Mouse (Mus musculus) midbrain, postnatal 0 days (tissue): ENCODE measurements around the gene Susd1. TPM values are rescaled to one million over a fixed set of nuclear protein-coding genes. Genes with fewer than 3 reads are reported as not detected.

Experiments
- ATAC-seq: fragments of 200-750 bp; cut with Nextera tagmentation; 2 replicates; pipeline ENCODE4 v1.8.0; 2017; ENCODE audit warnings: moderate number of reproducible peaks, mild to moderate bottlenecking, moderate TSS enrichment, moderate library complexity; ENCODE audit not compliant: low FRiP score
- DNase-seq: peaks from one replicate; pipeline ENCODE4 v3.0.0-alpha.2; 2015; ENCODE audit warnings: low spot score
- H3K27ac ChIP-seq: fragments of 300-500 bp; sonication (generic); 2 replicates; pipeline ENCODE4 v1.5.1; 2014; ENCODE audit warnings: low read depth, mild to moderate bottlenecking, low read length, mixed read lengths
- H3K27me3 ChIP-seq: fragments of 300-500 bp; sonication (generic); 2 replicates; pipeline ENCODE4 v1.6.1; 2014; ENCODE audit warnings: low read length, control low read depth, mixed read lengths; ENCODE audit not compliant: insufficient read depth
- H3K36me3 ChIP-seq: fragments of 300-500 bp; sonication (generic); 2 replicates; pipeline ENCODE4 v1.6.1; 2014; ENCODE audit warnings: low read length, control low read depth, mixed read lengths; ENCODE audit not compliant: insufficient read depth
- H3K4me1 ChIP-seq: fragments of 300-500 bp; sonication (generic); 2 replicates; pipeline ENCODE4 v1.6.1; 2014; ENCODE audit warnings: mild to moderate bottlenecking, control low read depth, antibody characterized with exemption, low read length, mixed read lengths; ENCODE audit not compliant: insufficient read depth
- H3K4me2 ChIP-seq: fragments of 300-500 bp; sonication (generic); 2 replicates; pipeline ENCODE4 v1.6.1; 2014; ENCODE audit warnings: low read depth, mild to moderate bottlenecking, low read length, mixed read lengths; ENCODE audit not compliant: poor library complexity, severe bottlenecking
- H3K4me3 ChIP-seq: fragments of 300-500 bp; sonication (generic); 2 replicates; pipeline ENCODE4 v1.5.1; 2014; ENCODE audit warnings: low read depth, mild to moderate bottlenecking, low read length, moderate library complexity
- H3K9ac ChIP-seq: fragments of 300-500 bp; sonication (generic); replicated peaks from 2 replicates; pipeline ENCODE4 v1.6.1; 2014; ENCODE audit warnings: mild to moderate bottlenecking, low read length, moderate library complexity, mixed read lengths; ENCODE audit not compliant: poor library complexity, severe bottlenecking
- H3K9me3 ChIP-seq: fragments of 300-500 bp; sonication (generic); 2 replicates; pipeline ENCODE4 v1.6.1; 2016; ENCODE audit warnings: low read length, control low read depth
- CTCF ChIP-seq: IDR thresholded peaks from 2 replicates; pipeline ENCODE4 v1.5.1; 2016; ENCODE audit warnings: antibody characterized with exemption, mild to moderate bottlenecking
- WGBS: fragments of 180-500 bp; shearing (Covaris S2); extraction: QIAGEN DNeasy Blood & Tissue Kit; methylation state at CpG from one replicate; pipeline ENCODE4 v1.1.7; 2014; 5-methylcytosine and 5-hydroxymethylcytosine counted together
- polyA plus RNA-seq: library from polyadenylated mRNA; unstranded; fragments of >200 nt; fragmentation: Nextera tagmentation; extraction: Ambion mirVana; gene quantifications from 2 replicates; pipeline ENCODE4 v1.2.1, GENCODE M21; 2015
- total RNA-seq: library from RNA; depleted of rRNA; stranded (reverse); fragments of >200 nt; gene quantifications from 2 replicates; pipeline ENCODE4 v1.2.3, GENCODE M21; 2014

The Susd1 gene
- total and polyA plus RNA-seq, 2 experiments from 2014 or later = 2.0 to 8.9 TPM

GRCm38 (mm10) chr4:59302387-59302786 is 136.0 kb downstream of the Susd1 start:
- no peak overlapping the region for H3K27ac ChIP-seq
- H3K9me3 ChIP-seq = no peaks in the 10 kb centered on the region
- H3K4me1 ChIP-seq = no peaks in the 10 kb centered on the region
- H3K27me3 ChIP-seq = no peaks in the 10 kb centered on the region
- no peaks in the 10 kb centered on the region for H3K36me3 ChIP-seq
- no peak overlapping the region for H3K4me2 ChIP-seq
- WGBS = 92% methylated on average over 8 of the region's 8 CpGs
- ATAC-seq = no peak
- H3K4me3 ChIP-seq = no peak overlapping the region
- no peak for DNase-seq
- H3K9ac ChIP-seq = no peak overlapping the region
- no peak for TF ChIP-seq CTCF

GRCm38 (mm10) chr4:59301025-59301815 is 137.2 kb downstream of the Susd1 start:
- Histone ChIP-seq H3K27ac (no peak overlapping the region), H3K4me1 (no peaks in the 10 kb centered on the region), H3K9me3 (no peaks in the 10 kb centered on the region), H3K4me3 (no peak overlapping the region), H3K9ac (no peak overlapping the region), H3K4me2 (no peak overlapping the region), H3K36me3 (no peaks in the 10 kb centered on the region), H3K27me3 (no peaks in the 10 kb centered on the region)
- 90% methylated on average over 9 of the region's 9 CpGs for WGBS
- ATAC-seq (no peak), DNase-seq (no peak)
- no peak for TF ChIP-seq CTCF

- no peak for DNase-seq
- TF ChIP-seq CTCF = no peak
- no peaks in the 10 kb centered on the region for H3K9me3 ChIP-seq
Measured at GRCm38 (mm10) chr4:59298719-59299496, 139.5 kb downstream of the Susd1 start.

GRCm38 (mm10) chr4:59295127-59295526 is 143.3 kb downstream of the Susd1 start:
- Histone ChIP-seq H3K4me1 (no peaks in the 10 kb centered on the region), H3K4me3 (no peak overlapping the region), H3K4me2 (no peak overlapping the region), H3K27ac (no peak overlapping the region), H3K36me3 (no peaks in the 10 kb centered on the region), H3K9me3 (no peaks in the 10 kb centered on the region), H3K9ac (no peak overlapping the region), H3K27me3 (no peaks in the 10 kb centered on the region)
- no peak for TF ChIP-seq CTCF
- ATAC-seq (no peak), DNase-seq (no peak)
- 85% methylated on average over 6 of the region's 6 CpGs for WGBS

More at GRCm38 (mm10) chr4:59298719-59299496, 139.5 kb downstream of the Susd1 start:
- Histone ChIP-seq H3K4me1 (no peaks in the 10 kb centered on the region), H3K27me3 (no peaks in the 10 kb centered on the region), H3K4me3 (no peak overlapping the region), H3K9ac (no peak overlapping the region), H3K36me3 (no peaks in the 10 kb centered on the region), H3K27ac (no peak overlapping the region), H3K4me2 (no peak overlapping the region)
- ATAC-seq = no peak
- 74% methylated on average over 7 of the region's 7 CpGs for WGBS

GRCm38 (mm10) chr4:59294661-59295060 is 143.8 kb downstream of the Susd1 start:
- no peak overlapping the region for H3K27ac ChIP-seq
- no peaks in the 10 kb centered on the region for H3K36me3 ChIP-seq
- WGBS = 85% methylated on average over 3 of the region's 3 CpGs
- no peak overlapping the region for H3K4me3 ChIP-seq
- no peak overlapping the region for H3K4me2 ChIP-seq
- TF ChIP-seq CTCF = no peak
- H3K9ac ChIP-seq = no peak overlapping the region
- no peak for ATAC-seq
- H3K4me1 ChIP-seq = no peaks in the 10 kb centered on the region
- no peak for DNase-seq
- H3K9me3 ChIP-seq = no peaks in the 10 kb centered on the region
- H3K27me3 ChIP-seq = no peaks in the 10 kb centered on the region
